Mouse (Mus musculus) layer of hippocampus, adult 18-20 months (tissue): ENCODE results near the gene Zdhhc19. TPM values are rescaled to one million over a fixed set of nuclear protein-coding genes. Genes with fewer than 3 reads are reported as not detected.
A peak's percentile ranks its signal among the peaks of the same experiment; 100 is the strongest.
"Not testable (repeated sequence)": the region's sequence is repeated elsewhere in the genome, so short reads cannot be mapped to it uniquely, and the experiment has no call there.

ENCODE experiments used
- DNase-seq, 2 experiments: peaks; one replicate each; pipeline ENCODE4 v3.0.0; 2022; ENCODE audit warnings: low spot score in 2 of 2
- total RNA-seq, 2 experiments: library from RNA; stranded (reverse); gene quantifications; 2 replicates each; pipeline ENCODE4 v1.2.3; 2021

Zdhhc19 gene
- total RNA-seq, 2 experiments from 2014 or later, result not detected

DNA sequence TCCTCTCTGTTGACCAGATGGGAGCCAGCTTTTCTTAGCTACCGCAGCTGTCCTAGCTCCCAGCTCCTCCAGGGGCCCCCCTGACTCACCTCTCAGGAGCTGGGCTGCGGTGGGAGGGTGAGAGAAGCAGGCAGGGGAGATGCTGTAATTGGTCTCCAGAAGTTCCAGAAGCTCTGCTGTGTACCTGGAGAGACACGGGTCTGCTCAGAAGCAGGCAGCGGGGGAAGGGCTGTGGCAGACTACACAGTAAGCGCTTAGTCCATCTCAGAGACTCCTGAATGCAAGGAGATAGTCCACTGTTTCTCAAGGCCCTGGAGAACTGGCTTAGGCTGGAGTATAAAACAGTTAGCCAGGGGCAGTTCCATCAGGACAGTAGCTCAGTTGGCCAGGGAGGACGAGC is 10.0 kb upstream of the Zdhhc19 start:
- no peak for DNase-seq

DNA sequence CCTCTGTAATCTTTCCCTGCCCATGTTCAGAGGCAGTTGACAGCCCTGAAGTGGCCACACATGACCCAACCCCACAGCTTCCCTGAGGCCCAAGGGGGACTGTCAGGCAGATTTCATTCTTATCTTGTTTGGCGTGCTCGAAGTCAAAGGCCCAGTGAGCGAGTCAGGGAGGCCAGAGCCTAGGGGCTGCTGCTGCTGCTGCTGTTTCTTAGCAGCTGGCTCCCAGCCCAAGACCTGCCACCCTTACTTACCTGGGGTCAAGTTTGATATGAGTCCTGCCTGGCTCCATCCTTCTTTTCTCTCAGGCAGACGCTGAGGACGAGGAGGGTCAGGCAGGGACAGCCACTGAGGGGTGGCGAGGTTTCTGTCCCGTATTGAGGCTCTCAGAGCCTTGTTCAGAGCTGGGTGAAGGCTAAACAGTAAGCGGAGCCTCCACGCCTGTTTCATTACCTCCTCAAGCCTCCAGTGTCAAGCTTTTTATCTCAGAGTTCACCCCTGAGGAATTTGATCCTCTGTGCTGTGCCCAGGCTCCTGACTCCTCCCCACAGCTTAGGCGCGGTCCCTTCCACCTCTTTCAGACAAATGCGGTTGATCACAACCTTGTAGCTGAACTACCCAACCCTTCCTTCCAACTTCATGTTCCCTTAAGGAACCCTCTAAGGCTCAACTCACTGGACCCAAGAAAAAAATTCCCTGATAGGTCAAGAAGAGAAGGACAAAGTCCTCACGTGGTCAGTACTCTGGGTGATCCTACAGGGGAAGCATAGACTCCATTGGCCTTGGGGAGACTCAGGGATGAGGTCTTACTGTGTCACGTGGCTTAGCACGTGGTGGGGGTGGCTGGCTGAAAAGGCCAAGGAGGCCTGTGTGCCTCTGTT is 8.6 kb upstream of the Zdhhc19 start, which contains the start of gene Slc51a:
Gene Slc51a, minus strand, starts transcription at position 646 of the 878 bp plus-strand sequence.
- no peak for DNase-seq

DNA sequence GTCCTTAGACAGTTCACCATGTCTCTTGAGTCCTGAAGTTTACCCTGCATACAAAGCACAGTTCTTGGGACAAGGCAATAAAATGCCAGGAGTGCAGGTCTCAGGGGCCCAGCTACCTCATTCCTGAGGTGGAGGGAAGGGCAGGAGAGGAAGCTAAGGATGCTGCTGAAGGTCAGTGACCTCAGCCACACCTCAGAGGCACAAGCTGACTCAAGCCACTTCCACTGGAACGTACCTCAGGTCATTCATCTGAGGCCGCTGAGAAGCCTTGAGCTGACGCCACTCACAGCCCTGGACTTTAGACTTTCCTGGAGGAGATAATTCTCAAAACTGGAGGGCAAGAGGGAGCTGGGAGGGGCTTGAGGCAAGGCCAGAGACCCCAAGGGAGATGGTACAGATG is 7.1 kb upstream of the Zdhhc19 start:
- no peak for DNase-seq

DNA sequence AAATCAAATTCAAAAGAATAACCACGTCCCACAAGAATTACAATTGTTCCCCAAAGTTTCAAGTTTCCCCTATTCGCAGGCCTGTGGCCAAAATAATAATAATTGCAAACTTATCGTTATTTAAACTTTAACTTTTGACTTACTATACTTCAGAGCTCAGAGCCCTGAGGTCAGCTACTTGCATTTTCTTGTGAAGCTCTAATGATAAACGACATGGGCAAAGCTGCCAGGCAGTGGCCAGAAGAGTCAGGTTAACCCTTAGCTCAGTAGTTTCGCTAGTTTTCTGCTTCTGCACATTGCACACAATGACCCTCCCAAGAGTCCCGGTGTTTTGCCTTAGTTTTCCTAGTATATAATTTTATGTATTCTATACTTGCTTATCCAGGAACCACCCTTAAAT is 1.7 kb upstream of the Zdhhc19 start:
- DNase-seq, result not testable (repeated sequence)

DNA sequence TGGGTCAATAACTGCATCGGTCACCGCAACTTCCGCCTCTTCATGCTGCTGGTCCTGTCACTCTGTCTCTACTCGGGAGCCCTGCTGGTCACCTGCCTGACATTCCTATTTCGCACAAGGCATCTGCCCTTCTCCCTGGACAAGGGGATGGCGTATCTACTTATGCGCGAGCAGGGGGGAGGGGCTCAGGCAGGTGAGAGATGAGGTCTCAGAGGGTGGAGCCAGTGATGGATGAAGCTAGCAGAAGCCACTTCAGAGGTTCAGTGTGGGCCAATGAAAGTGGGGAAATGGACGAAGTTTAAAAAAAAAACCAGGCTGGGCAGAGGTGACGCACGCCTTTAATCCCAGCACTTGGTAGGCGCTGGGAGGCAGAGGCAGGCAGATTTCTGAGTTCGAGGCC is 2.9 kb downstream of the Zdhhc19 start:
- DNase-seq, result no peak

DNA sequence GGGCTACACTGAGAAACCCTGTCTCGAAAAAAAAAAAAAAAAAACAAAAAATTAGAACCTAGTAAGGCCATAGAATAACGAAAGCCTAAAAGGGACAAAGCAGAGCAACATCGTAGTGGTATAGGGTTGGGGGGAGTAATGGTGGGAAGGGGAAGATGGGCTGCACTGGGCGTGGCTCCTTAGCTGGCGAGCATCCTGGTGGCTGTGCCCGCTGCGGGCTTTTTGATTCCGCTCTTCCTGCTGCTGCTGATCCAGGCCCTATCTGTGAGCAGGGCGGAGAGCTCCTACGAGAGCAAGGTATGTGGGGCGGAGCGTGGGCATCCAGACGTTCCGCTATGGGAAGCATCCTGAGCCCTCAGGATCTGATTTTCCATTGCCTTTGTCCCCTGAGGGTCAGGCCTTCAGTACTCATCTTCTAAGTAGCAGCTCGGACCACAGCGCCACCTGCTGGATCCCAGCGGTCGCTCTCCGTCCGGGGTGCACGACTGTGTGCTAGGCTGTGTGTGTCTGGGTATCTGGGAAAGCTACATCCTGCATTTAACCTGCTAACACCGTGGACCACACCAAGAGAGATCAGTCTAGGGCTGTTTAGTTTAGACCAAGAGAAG is 3.5 kb downstream of the Zdhhc19 start:
- DNase-seq, result peak; percentile 76 to 93

DNA sequence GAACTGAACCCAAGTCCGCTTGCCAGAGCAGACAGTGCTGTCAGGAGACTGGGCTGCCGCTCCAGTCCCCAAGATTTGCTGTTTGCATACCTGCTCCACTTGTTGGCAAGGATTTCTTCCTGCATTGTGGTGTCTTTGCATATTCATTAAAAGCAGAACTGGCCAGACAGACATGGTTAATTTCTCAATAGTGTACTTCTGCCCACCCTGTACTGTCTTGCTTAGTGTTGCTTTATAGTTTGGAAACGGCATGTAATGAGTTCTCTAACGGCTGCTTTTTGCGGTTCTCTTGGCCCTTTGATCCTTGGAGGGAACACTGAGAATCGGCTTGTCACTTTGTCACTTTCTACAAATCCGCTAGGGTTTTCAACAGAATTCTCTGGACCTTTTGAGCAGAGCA is 5.4 kb downstream of the Zdhhc19 start:
- no peak for DNase-seq

DNA sequence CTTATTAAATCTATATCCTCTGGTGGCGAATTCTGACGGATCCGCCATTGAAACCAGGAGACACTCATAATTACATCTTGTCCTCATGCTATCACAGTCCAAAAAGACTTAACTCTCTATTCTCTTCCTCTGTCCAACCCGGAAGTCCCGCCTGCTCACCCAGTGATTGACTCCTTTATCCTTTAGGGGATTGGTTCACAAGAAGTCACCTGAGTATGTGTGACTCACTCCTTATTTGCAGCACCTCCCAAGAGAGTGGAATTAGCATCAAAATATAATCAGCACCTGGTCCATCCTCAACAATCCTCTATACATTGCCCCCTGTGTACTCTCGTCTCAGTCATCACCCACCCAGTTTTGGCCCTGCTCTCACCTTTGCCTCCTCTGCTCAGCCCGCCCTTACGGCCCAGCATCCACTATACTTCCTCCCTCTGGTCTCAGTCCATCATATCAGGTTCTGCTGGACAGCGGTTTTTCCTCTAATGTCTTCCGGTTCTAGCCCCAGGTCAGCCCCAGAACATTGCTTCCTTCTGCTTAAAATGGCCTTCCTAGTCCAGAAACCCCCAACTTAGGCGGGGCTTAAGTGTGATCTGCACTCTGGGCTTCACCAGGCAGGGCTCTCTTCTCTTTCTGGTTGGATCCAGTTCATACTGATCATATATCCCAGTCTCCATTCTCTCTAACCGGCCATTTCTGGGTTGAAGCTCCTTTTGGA is 6.7 kb downstream of the Zdhhc19 start:
- no peak for DNase-seq

DNA sequence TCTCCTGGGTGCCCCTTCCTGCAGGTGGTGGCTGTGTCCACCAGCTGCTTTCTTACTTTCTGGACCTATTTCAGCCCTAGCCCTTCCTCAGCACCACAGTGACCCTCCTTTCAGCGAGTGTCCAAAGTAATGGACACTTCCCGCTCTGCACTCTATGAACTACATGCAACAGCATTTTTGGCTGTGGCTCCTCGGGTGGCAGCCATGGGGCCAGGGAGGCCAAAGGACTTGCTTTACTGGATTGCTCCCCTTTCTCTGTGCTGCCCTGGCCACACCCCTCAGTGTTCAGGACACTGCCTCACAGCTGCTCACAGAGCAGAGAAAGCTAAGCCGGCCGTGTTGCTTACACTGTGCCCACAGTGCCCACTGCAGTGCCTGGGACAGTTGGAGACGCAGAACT is 7.6 kb downstream of the Zdhhc19 start:
- no peak for DNase-seq

DNA sequence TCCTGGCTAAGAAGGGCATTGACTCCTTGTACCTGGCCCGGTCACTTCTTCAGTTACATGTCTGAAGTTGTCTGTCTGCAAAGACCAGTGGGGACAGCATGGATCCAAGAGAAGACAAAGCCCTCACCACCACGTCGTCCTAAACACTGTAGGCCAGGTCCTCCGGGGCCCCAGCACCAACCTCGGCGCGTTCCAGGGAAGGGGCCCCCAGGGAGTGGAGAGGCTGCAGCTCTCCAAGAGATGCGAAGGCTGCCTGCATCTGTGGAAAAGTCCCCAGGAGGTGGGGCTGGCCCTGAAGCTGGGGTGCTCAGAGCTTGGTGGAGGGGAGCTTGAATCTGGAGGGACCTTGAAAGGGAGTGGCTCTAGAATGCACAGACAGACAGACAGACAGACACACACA is 10.2 kb downstream of the Zdhhc19 start:
- no peak for DNase-seq

DNA sequence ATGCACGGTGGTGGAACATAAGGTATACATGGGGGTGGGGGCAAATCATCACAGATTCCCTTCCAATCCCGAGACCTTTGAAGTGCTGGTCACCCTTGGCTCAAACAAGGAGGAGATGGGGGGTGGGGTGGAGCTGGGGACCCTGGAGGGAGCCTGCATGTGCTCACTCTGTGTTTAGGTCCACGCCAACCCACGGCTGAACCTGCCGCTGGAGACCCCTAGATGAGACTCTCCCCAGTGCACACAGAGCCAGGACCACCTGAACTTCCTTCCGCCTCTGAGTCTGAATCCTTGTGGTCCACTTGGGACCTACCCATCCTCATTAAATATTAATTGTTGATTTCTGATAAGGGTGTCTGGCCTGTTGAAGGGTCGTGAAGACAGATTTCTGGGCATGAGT is 10.8 kb downstream of the Zdhhc19 start:
- DNase-seq, result no peak

DNA sequence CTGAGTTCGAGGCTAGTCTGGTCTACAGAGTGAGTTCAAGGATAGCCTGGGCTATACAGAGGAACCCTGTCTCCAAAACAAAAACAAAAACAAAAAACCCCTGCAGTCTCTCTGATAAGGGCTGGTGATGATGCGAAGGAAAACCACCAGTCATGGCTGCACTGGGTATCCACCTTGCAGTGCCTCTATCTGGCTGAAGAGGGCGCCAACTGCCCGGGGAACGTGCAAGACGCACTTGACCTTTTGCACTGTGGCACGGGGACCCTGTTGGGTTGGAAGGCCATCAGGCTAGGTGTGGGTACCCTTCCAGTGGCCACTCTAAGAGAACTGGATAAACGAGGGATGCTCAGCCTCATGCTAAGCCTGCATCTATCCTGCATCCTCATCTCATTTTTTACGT is 11.3 kb downstream of the Zdhhc19 start:
- DNase-seq, result peak; percentile 41 to 72

DNA sequence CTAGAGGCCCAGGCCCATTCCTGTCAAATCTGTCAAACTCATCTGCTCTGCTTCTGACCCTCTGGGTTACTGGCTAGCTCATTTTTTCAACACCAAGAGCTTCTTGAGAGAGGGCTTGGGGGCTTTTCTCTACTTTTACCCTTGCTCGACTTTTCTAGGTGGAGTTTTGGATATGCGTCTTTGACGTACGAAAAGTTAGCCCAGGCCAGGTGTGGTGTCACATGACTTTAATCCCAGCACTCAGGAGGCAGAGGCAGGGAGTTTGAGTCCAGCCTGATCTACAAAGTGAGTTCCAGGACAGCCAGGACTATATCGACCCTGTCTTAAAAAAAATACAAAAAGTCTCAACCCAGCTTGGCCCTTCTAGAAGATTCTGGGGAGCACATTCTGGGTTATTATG is 12.0 kb downstream of the Zdhhc19 start:
- DNase-seq, result no peak

DNA sequence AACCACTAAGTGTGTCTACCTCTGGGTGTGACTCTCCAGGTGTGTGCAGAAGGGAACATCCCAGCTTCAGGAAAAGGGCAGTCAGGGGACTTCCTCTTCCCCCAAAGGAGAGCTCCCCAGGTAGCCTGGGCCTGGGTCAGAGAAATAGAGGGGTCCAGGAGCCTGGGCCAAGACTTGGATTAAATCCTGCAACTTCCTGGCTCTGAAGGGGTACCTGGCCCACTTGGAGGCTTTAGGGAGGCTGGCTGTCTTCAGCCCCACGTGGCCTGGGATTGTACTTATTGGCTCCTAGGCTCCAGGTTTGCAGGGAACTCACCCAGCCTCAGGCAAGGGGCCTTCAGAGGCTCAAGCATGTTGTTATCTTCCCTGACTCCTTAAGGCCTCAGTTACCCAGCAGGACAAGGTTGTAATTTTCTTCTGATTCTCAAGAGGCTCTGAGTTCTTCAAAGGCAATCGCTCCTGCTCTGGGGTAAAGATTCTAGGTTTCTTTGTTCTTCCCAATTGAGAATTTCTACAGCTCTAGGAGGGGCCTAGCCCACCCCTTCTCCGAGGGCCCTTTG is 12.5 kb downstream of the Zdhhc19 start:
- DNase-seq, result no peak

DNA sequence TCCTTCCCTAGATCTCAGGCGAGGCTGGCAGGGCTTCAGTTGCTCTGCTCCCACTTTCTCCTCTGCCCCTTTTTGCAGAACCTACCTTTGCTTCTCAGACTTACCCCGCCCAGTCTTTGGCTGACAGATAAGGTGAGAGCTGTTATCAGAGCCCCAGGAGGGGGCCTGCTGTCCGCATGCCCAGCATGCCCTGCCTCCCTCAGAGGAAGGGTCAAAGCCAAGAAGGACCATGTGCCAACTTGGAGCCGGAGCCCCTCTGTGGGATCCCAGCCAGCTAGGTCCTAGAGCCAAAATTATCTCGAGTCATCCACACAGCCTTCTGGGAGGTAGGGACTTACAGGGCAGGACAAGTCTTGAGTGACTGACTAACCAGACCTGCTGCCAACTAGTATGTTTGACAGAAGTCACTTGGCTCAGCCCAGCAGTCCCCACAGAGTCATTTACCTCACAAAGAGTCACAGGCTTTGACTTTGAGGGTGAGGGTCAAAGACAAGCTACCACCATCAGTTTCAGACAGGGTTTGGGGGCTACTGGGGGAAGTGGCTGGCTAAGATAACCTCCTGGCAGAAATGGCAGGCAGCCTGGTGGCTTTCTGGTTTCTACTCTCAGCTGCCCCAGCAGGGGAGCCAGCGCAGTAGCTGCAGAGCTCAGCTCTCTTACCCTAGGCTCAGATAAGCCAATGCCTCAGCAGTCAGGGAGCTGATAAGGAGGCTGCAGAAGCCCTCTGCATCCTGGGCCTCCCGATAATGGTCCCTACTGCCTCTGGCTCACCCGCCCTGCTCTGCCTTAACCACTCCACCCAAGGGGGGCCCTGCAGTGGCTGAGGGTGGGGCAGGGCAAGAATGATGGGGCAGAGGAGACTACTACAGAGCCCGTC is 13.2 kb downstream of the Zdhhc19 start:
- DNase-seq, result no peak

DNA sequence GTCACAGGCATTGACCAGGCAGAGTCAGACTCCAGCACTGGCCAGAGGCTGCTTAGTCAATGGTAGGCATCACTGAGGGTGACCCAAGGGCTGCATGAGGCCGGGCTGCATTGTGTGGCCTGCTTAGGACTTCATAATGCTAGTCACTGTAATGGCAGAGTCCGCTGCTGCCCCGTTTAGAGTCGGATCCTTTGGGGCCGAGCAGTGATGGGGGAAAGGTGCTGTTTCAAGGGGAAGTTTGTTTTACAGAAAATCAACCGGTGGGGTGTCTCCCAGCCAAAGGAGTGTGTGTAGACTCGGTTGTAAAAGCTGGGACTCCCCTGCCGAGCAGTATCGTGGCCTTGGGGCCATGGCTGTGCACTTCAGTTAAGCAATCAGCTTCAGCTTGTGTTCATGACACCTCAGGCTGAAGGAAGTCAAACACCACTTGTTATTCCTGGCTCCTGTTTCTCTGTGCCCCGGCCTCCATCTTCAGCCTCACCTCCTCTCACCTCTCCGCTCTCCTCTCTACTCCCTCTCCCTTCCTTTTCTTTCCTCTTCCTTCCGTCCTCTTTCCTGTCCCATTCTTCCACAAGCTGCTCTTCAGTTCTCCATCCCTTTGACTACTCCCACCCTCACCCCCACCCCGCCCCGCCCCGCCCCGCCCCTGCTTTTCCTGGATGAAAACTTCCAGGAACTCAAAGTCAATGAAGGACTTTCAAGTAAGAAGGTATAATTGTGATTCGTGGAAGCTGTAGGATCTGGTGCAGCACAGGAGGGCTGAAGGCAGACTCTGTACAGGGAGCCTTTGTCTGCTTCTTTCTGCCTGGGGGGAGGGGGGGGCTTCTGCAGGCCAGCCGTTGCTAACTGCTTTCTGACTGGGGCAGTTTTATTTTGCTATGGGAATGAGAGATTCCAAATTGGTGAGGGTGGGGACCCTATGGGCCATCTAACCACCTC is 14.6 kb downstream of the Zdhhc19 start:
- DNase-seq, result no peak

DNA sequence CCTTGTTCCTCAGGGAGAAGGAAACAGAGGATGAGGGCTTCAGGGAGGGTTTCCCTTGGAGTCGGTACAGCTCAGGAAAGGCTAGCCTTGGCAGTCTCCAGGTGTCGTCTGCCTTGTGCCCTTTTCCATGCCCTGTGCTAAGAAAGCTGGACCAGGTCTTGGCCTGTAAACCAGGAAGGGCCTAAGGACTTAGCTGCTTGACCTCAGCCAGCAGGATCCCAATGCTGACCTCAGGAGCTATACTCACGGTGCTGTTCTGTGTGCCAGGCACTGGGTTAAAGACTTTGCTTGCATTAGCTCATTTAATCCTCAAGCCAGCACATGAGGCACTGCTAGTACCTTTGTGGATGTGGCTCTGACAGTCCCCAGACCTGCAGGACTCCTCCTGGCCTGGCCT is 15.3 kb downstream of the Zdhhc19 start:
- DNase-seq, result no peak

DNA sequence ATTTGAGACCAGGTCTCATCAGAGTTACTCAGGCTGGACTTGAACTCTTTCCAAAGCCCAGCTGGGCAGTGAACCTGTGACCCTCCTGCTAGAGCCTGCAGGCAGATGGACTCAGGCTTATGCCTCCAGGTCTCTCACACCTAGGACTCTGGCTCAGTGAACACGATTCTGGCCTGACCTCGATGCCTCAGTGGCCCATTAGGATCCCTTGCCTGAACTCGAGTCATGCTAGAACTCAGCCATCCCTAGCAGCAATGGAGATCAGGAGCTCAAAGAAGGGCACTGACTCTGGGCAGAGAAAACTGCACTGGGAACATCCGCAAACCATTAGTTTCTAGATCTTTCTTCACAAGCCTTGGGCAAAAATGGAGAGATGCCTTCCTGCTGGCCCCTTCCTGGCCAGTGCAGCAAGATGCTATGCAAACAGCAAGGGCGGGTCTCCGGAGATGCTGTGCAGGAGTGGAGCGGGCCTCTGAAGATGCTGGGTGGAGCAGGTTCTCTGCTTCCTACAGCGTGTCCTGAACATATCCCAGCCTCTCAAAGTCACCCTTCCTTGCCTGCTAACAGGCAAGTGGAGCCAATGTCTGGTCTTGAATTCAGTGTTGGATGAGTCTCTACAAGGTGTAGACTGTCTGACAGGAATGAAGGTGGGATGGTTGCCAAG is 15.9 kb downstream of the Zdhhc19 start:
- DNase-seq, result no peak

DNA sequence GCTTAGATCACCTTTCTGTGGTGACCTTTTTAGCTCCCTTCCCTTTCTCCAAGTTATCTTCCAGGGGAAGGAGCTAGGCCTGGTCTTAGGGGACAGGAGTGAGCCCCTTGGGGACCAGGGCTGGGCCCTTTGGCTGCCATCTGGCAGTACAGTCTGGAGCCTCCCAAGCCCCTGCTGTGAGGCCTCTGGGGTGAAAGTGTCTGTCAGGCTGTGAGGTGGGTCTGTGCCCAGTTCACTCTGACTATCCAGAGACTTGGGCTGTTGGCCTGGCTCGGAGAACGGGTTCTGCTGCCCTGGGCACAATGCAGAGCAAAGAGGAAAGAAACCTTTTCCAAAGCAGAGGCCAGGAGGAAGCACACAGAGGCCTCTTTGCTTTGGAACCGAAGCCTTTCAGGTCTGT is 16.9 kb downstream of the Zdhhc19 start:
- DNase-seq, result no peak
